Mouse (Mus musculus) spleen, adult 18-20 months (tissue): Measurements from ENCODE around the gene Runx3.
A peak's percentile ranks its signal among the peaks of the same experiment; 100 is the strongest.
"Not testable (repeated sequence)": the region's sequence is repeated elsewhere in the genome, so short reads cannot be mapped to it uniquely, and the experiment has no call there.

ENCODE experiments used
- DNase-seq, 2 experiments: peaks; one replicate each; pipeline ENCODE4 v3.0.0; 2022; ENCODE audit warnings: mixed read lengths in 2 of 2

Gene Runx3

GRCm38 (mm10) chr4:135175406-135176120 lies 55.1 kb downstream of the Runx3 start:
- DNase-seq = no peak

GRCm38 (mm10) chr4:135177568-135177967 lies 57.1 kb downstream of the Runx3 start:
- no peak for DNase-seq

- DNase-seq = peak; percentile 40 to 66
Observed at GRCm38 (mm10) chr4:135179077-135179481, 58.6 kb downstream of the Runx3 start.

GRCm38 (mm10) chr4:135181819-135182218 lies 61.4 kb downstream of the Runx3 start:
- no peak for DNase-seq

GRCm38 (mm10) chr4:135184277-135184676 lies 63.8 kb downstream of the Runx3 start:
- DNase-seq = not testable (repeated sequence)

- no peak for DNase-seq
Observed at GRCm38 (mm10) chr4:135189452-135190008, 69.1 kb downstream of the Runx3 start.

- DNase-seq = no peak
Observed at GRCm38 (mm10) chr4:135190364-135190763, 69.9 kb downstream of the Runx3 start.

GRCm38 (mm10) chr4:135191185-135191584 lies 70.7 kb downstream of the Runx3 start:
- DNase-seq = no peak

- no peak for DNase-seq
Observed at GRCm38 (mm10) chr4:135191604-135192003, 71.2 kb downstream of the Runx3 start.

GRCm38 (mm10) chr4:135192841-135193240 lies 72.4 kb downstream of the Runx3 start:
- no peak for DNase-seq

- no peak for DNase-seq
Observed at GRCm38 (mm10) chr4:135197857-135198256, 77.4 kb downstream of the Runx3 start.

- DNase-seq = no peak
Observed at GRCm38 (mm10) chr4:135201771-135202170, 81.3 kb downstream of the Runx3 start.

GRCm38 (mm10) chr4:135203279-135203678 lies 82.8 kb downstream of the Runx3 start:
- DNase-seq = peak; percentile 52 to 64

- no peak for DNase-seq
Observed at GRCm38 (mm10) chr4:135203806-135204560, 83.5 kb downstream of the Runx3 start.

- no peak for DNase-seq
Observed at GRCm38 (mm10) chr4:135204666-135205065, 84.2 kb downstream of the Runx3 start.

- DNase-seq = no peak
Observed at GRCm38 (mm10) chr4:135205254-135205653, 84.8 kb downstream of the Runx3 start.

- peak; percentile 93 for DNase-seq
Observed at GRCm38 (mm10) chr4:135205711-135206600, 85.5 kb downstream of the Runx3 start.

- DNase-seq = no peak
Observed at GRCm38 (mm10) chr4:135209846-135210245, 89.4 kb downstream of the Runx3 start.

GRCm38 (mm10) chr4:135219652-135220051 lies 99.2 kb downstream of the Runx3 start:
- DNase-seq = peak; percentile 60 to 86

GRCm38 (mm10) chr4:135220641-135221040 lies 100.2 kb downstream of the Runx3 start:
- DNase-seq = no peak

GRCm38 (mm10) chr4:135221632-135222407 lies 101.4 kb downstream of the Runx3 start:
- DNase-seq = no peak

- no peak for DNase-seq
Observed at GRCm38 (mm10) chr4:135223808-135224207, 103.4 kb downstream of the Runx3 start.
